Mouse (Mus musculus) myocyte (in vitro differentiated cells): ENCODE measurements around the gene Atrnl1. TPM values are rescaled to one million over a fixed set of nuclear protein-coding genes. Genes with fewer than 3 reads are reported as not detected.
"Not testable (repeated sequence)": the region's sequence is repeated elsewhere in the genome, so short reads cannot be mapped to it uniquely, and the experiment has no call there.

Source experiments
- H3K27me3 ChIP-seq: one replicate; pipeline ENCODE4 v1.6.1; 2011; ENCODE audit not compliant: control insufficient read depth, insufficient read depth, insufficient read length
- H3K36me3 ChIP-seq: one replicate; pipeline ENCODE4 v1.6.1; 2011; ENCODE audit not compliant: control insufficient read depth, insufficient read depth
- H3K4me2 ChIP-seq: one replicate; pipeline ENCODE4 v1.6.1; 2011; ENCODE audit warnings: low read depth, control low read depth
- H3K4me3 ChIP-seq: one replicate; pipeline ENCODE4 v1.5.1; 2011; ENCODE audit warnings: mild to moderate bottlenecking, control low read depth, moderate library complexity
- H3K79me2 ChIP-seq: one replicate; pipeline ENCODE4 v1.6.1; 2011; ENCODE audit not compliant: control insufficient read depth, insufficient read depth
- H3ac ChIP-seq: one replicate; pipeline ENCODE4 v1.6.1; 2011; ENCODE audit not compliant: control insufficient read depth, insufficient read length
- CEBPB ChIP-seq: IDR thresholded peaks from 2 replicates; pipeline ENCODE4 v1.6.1; 2011; ENCODE audit warnings: mild to moderate bottlenecking, moderate library complexity; ENCODE audit not compliant: poor library complexity, insufficient read depth, severe bottlenecking
- E2F4 ChIP-seq: IDR thresholded peaks from one replicate; pipeline ENCODE4 v1.6.1; 2011; ENCODE audit warnings: mild to moderate bottlenecking, control low read depth, moderate library complexity; ENCODE audit not compliant: insufficient read depth
- MAX ChIP-seq: IDR thresholded peaks from one replicate; pipeline ENCODE4 v1.6.1; 2011; ENCODE audit warnings: low read depth, mild to moderate bottlenecking, control low read depth
- MYOD1 ChIP-seq, 3 experiments: IDR thresholded peaks; one replicate each; pipeline ENCODE4 v1.6.1; 2011; ENCODE audit warnings: control low read depth in 2 of 3, low read depth in 2 of 3, mild to moderate bottlenecking in 2 of 3, moderate library complexity in 1 of 3; ENCODE audit not compliant: insufficient read length in 2 of 3, control insufficient read depth in 1 of 3
- MYOG ChIP-seq, 3 experiments: IDR thresholded peaks; one replicate each; pipeline ENCODE4 v1.6.1; 2011; ENCODE audit warnings: control low read depth in 2 of 3, low read depth in 2 of 3, mild to moderate bottlenecking in 2 of 3; ENCODE audit not compliant: insufficient read length in 2 of 3, control insufficient read depth in 1 of 3, insufficient read depth in 1 of 3
- POLR2A ChIP-seq: IDR thresholded peaks from one replicate; pipeline ENCODE4 v1.6.1; 2011; ENCODE audit warnings: low read depth, mild to moderate bottlenecking, control low read depth, moderate library complexity; ENCODE audit not compliant: insufficient read length
- POLR2AphosphoS2 ChIP-seq: IDR thresholded peaks from one replicate; pipeline ENCODE4 v1.6.1; 2011; ENCODE audit warnings: low read depth, control low read depth; ENCODE audit not compliant: insufficient read length
- REST ChIP-seq: IDR thresholded peaks from one replicate; pipeline ENCODE4 v1.6.1; 2011; ENCODE audit warnings: mild to moderate bottlenecking, control low read depth, moderate library complexity; ENCODE audit not compliant: insufficient read depth, insufficient read length
- SRF ChIP-seq: IDR thresholded peaks from one replicate; pipeline ENCODE4 v1.6.1; 2011; ENCODE audit warnings: low read depth; ENCODE audit not compliant: control insufficient read depth, insufficient read length
- TCF12 ChIP-seq: IDR thresholded peaks from one replicate; pipeline ENCODE4 v1.6.1; 2011; ENCODE audit warnings: mild to moderate bottlenecking, control low read depth; ENCODE audit not compliant: poor library complexity, insufficient read depth, severe bottlenecking
- TCF3 ChIP-seq: IDR thresholded peaks from one replicate; pipeline ENCODE4 v1.6.1; 2011; ENCODE audit warnings: low read depth, control low read depth; ENCODE audit not compliant: insufficient read length
- USF1 ChIP-seq: IDR thresholded peaks from one replicate; pipeline ENCODE4 v1.6.1; 2011; ENCODE audit warnings: low read depth, mild to moderate bottlenecking, control low read depth, moderate library complexity
- polyA plus RNA-seq: library from polyadenylated mRNA; unstranded; fragments of >200 nt; fragmentation: generic; extraction: Trizol; gene quantifications from one replicate; pipeline ENCODE4 v1.2.1, GENCODE M21; 2012; ENCODE audit warnings: missing spikeins

Gene Atrnl1
- polyA plus RNA-seq, 1 experiment = 5.4 TPM

DNA sequence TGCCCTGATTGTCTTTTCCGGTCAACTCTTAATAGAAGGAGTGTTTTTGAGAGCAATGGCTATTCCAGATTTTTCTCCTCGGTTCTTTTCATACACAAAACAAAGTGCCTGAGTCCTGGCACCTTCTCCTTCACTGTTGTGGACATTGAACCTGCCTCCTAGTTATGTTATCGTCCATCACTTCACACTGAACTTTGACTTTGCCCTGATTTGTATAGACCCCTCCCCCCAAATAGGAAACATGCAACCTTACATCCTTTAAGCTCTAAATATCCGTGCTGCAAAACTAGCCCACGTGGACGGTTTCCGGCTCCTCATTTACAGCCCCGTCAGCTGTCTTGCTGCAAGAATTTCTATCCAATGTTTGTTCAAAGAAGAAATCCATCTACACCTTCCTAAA, 432.3 kb downstream of the Atrnl1 start:
- no peak overlapping the region for H3K4me2 ChIP-seq
- H3K36me3 ChIP-seq = no peaks in the 10 kb centered on the region
- TF ChIP-seq POLR2A = no peak
- TF ChIP-seq USF1 = no peak
- no peak for TF ChIP-seq TCF12
- no peak for TF ChIP-seq MAX
- TF ChIP-seq E2F4 = no peak
- no peak for TF ChIP-seq CEBPB
- no peak for TF ChIP-seq SRF
- no peak for TF ChIP-seq REST
- TF ChIP-seq TCF3 = no peak
- no peak for TF ChIP-seq MYOG (IDR thresholded peaks at IDR 0.05; ENCODE audit: control insufficient read depth in 1 of 3, insufficient read depth in 1 of 3, insufficient read length in 2 of 3, low read depth in 2 of 3)
- TF ChIP-seq POLR2AphosphoS2 = no peak
- no peaks in the 10 kb centered on the region for H3K79me2 ChIP-seq
- no peak overlapping the region for H3K4me3 ChIP-seq
- H3ac ChIP-seq = no peak overlapping the region
- H3K27me3 ChIP-seq = no peaks in the 10 kb centered on the region

DNA sequence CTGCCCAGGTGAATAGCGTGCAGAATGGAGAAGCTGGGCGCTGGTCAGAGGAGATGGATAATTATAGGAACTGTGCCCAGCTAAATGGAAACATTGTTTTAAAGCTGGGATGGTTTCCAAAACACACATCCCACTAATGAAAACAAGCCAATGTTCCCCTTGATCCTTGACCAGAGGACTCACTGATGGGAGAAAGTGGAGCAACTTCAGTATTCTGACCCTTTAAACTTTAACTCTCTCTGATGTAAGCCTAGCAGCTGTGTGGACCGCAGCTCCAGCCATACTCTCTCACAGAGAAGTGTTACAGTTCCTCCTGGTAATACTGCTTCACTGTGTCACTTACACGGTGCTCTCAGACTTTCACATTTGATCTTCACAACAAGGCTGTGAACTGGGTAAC, 432.7 kb downstream of the Atrnl1 start:
- H3K36me3 ChIP-seq = no peaks in the 10 kb centered on the region
- no peak overlapping the region for H3K4me3 ChIP-seq
- TF ChIP-seq MYOD1 (IDR thresholded peaks at IDR 0.05; ENCODE audit: control insufficient read depth in 1 of 3, insufficient read length in 2 of 3, low read depth in 2 of 3) = peak in 2 of 3 experiments; percentile 15 to 35
- no peak for TF ChIP-seq TCF12
- H3ac ChIP-seq = no peak overlapping the region
- H3K79me2 ChIP-seq = no peaks in the 10 kb centered on the region
- H3K27me3 ChIP-seq = no peaks in the 10 kb centered on the region
- peak overlapping the region; percentile 39 for H3K4me2 ChIP-seq

DNA sequence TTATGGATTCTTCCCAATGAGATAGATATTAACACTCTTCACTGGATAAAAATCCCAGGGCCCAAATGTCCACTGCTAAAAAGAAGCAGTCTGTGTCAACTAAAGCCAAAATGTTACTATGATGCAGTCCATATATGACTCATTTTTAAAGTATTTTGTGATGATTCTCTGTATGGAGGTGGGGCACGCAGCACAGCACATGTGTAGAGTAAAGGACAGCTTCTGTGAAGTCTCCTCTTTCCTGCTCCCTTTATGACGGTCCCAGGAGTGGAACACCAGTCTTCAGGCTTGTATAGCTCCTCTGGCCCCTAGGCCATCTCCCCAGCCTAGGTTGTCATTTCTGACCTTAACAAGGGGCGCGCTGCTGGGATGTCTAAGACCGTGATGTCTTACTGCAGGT, 434.0 kb downstream of the Atrnl1 start:
- no peak for TF ChIP-seq CEBPB
- TF ChIP-seq MYOG (IDR thresholded peaks at IDR 0.05; ENCODE audit: control insufficient read depth in 1 of 3, insufficient read depth in 1 of 3, insufficient read length in 2 of 3, low read depth in 2 of 3) = no peak
- TF ChIP-seq REST = no peak
- no peak for TF ChIP-seq MAX
- TF ChIP-seq POLR2A = no peak
- no peak for TF ChIP-seq MYOD1 (IDR thresholded peaks at IDR 0.05; ENCODE audit: control insufficient read depth in 1 of 3, insufficient read length in 2 of 3, low read depth in 2 of 3)
- TF ChIP-seq POLR2AphosphoS2 = no peak
- no peak for TF ChIP-seq TCF12
- TF ChIP-seq USF1 = no peak
- no peak for TF ChIP-seq E2F4
- TF ChIP-seq SRF = no peak
- TF ChIP-seq TCF3 = no peak
- no peaks in the 10 kb centered on the region for H3K79me2 ChIP-seq
- no peaks in the 10 kb centered on the region for H3K27me3 ChIP-seq
- no peak overlapping the region for H3K4me3 ChIP-seq
- no peak overlapping the region for H3ac ChIP-seq
- no peak overlapping the region for H3K4me2 ChIP-seq
- no peaks in the 10 kb centered on the region for H3K36me3 ChIP-seq

DNA sequence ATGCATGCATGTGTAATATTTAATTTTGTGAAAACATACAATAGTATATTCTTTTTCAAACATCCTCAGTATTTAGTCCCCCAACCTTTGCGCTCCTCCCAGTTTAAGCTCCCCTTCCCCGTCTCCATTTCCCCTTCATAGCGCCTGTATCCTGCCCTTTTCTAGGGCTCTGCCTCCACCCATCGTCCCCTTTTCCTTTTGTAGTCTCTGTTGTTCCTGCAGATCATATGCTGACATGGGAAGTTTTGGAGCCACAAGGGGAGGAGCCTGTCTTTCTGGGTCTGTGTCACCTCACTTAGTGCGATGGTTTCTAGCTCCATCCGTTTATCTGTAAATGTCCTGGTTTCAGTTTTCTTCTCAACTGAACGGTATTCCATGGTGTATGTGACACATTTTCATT, 435.8 kb downstream of the Atrnl1 start:
- no peak for TF ChIP-seq POLR2AphosphoS2
- no peak for TF ChIP-seq TCF12
- TF ChIP-seq REST = no peak
- no peak for TF ChIP-seq MYOD1 (IDR thresholded peaks at IDR 0.05; ENCODE audit: control insufficient read depth in 1 of 3, insufficient read length in 2 of 3, low read depth in 2 of 3)
- TF ChIP-seq SRF = no peak
- TF ChIP-seq USF1 = no peak
- no peak for TF ChIP-seq MAX
- TF ChIP-seq CEBPB = no peak
- TF ChIP-seq TCF3 = no peak
- TF ChIP-seq E2F4 = no peak
- no peak for TF ChIP-seq MYOG (IDR thresholded peaks at IDR 0.05; ENCODE audit: control insufficient read depth in 1 of 3, insufficient read depth in 1 of 3, insufficient read length in 2 of 3, low read depth in 2 of 3)
- no peak for TF ChIP-seq POLR2A
- Histone ChIP-seq H3K4me3 (no peak overlapping the region), H3K79me2 (no peaks in the 10 kb centered on the region), H3ac (no peak overlapping the region), H3K4me2 (no peak overlapping the region), H3K36me3 (no peaks in the 10 kb centered on the region), H3K27me3 (no peaks in the 10 kb centered on the region)

DNA sequence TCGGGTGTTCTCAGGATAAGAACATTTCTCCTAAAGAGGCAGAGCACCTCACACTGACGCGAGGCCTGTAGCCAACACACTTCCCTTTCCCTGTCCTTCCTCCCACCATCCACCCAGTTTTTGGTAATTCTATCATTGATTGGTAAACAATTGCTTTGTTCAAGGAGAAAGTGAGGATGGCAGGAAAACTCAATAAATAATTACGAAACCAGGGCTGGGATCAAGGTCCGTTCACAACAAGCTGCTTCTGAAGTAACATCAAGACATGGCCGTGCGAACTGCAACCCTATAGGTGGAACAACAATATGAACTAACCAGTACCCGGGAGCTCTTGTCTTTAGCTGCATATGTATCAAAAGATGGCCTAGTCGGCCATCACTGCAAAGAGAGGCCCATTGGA, 439.6 kb downstream of the Atrnl1 start:
- H3K27me3 ChIP-seq, H3ac ChIP-seq, H3K36me3 ChIP-seq, H3K4me2 ChIP-seq, H3K4me3 ChIP-seq, H3K79me2 ChIP-seq: not testable (repeated sequence)
